Mouse (Mus musculus): ENCODE data around the gene Tsga10ip.

Tsga10ip gene

DNA sequence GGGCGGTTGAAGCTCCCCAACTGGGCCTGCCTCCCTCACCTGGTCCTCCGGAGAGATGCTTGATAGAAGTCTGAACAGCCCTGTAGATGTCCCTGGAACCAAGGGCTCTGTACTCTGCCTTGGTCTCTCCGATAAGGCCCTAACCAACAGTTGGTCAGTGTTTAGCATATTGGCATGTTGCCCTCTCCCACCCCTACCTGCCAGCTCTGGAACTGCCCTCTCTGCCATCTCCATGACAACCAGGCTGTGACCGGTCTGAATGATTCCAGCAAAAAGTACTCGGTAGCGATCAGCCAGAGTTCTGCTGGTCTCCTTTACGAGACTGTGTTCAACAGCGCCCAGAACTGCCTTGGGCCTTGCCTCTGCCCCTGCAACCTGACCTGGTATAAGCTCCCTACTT, at the start of gene Tsga10ip:
Tsga10ip (minus strand) TSS at position 234 of the 400 bp plus-strand sequence.
- no peak for DNase-seq (ENCODE audit: low spot score)

DNA sequence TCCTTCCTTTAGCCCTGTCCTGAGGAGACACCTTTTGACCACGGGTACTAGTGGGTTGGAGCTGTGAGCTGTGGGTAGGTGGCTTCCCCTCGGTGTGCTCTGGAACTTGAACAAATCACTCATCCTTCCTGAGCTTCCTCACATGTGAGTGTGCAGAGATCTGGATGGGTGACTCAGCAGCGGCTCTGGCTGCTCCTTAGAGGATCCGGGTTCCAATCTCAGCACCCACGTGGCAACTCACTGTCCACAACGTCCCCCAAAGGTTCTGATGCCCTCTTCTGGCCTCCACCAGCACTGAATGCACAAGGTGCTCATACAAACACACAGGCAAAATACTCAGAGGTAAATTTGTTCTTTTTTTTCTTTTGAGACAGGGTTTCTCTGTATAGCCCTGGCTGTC, 49.4 kb upstream of the Tsga10ip start:
- DNase-seq (ENCODE audit: low spot score): no peak

DNA sequence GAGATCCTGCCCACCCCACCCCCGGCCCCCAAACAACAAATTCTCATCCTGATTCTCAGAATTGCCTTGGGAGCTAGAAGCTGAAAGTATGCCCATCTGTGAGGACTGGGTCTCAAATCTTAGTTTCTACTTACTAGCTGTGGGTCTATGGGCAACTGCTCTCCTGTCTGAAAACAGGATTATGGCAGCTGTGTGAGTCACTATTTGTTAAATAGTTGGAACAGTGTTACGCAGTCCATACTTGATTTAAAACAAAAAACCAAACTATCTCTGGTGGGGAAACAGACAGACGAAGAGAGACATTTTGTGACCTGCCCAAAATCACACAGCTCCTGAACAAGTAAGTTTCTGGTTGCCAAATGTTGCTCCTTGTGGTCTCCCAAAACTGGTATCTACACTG, 47.3 kb upstream of the Tsga10ip start:
- DNase-seq (ENCODE audit: low spot score): no peak

DNA sequence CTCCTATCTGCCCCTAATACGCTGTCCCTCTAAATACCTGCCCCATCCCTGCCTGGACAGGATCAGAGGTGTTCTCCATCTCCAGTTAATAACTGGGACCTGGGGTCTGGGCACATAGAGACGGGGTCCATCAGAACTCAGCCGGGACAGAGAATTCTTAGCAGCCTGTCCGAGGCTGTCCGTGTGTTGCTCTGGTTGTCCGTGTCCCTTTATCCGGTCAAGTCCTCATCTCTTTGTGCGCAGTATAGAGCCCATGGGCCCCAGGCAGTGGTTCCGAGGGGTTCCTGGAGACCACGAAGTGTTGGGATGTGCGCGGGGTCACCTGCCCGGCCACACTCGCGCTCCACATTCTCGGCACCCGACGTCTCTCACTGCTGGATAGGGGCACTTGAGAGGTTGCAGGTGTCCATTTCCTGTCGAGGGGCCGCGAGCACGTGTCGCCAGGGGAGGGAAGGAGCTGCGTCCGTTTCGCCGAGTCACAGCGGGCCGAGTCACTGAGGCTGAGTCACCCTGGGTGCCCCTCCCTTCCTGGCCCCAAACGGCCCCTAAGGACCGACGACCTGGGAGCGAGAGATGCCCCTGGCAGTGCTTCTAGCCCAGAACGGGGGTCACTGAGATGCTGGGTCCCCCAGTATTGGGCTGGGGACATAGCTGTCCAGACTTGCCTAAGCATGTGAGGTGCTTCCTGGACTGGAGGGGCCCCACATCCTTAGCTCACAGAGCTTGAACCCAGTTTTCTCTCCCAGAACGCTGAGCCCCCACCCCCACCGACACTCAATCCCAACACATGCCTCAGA, 46.2 kb upstream of the Tsga10ip start:
- DNase-seq (ENCODE audit: low spot score): no peak

DNA sequence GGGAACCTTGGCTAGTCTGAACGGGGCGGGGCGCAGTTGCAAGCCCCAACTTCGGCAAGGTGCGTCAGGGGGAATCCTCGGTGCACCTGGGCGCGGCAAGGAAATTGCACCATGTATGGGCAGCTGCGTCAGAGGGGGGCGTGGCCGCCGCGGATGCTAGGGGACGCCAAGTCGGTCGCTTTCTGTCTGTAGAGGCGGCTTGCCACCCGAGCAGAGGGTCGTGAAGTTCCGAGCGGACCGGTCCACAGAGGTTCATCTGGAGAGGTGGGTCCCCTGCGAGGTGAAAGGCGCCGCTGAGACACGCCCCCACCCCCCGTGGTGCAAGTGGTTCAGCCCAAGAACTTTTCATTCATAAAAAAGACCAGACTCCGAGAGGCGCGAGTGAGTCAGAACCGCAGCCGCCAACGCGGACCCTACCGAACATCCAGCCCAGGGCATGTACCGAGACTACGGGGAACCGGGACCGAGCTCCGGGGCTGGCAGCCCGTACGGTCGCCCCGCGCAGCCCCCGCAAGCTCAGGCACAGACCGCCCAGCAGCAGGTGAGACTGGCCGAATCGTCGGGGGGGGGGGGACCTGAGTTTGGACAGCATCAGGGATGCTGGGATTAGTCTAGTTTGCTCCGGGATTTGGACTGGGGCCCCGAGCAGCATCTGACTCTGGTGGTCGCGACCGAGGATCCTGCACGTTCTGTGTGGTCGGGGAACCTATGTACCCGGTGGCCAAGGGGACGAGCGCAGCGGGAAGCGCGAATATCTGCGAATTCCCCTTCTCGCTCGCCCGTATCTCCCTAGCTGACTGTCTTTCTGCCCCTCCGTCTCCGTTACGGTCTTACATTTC, 45.4 kb upstream of the Tsga10ip start, which contains the start of gene Fosl1:
Fosl1 (plus strand) TSS at position 33 of the 839 bp plus-strand sequence.
- peak; percentile 68 for DNase-seq (ENCODE audit: low spot score)

DNA sequence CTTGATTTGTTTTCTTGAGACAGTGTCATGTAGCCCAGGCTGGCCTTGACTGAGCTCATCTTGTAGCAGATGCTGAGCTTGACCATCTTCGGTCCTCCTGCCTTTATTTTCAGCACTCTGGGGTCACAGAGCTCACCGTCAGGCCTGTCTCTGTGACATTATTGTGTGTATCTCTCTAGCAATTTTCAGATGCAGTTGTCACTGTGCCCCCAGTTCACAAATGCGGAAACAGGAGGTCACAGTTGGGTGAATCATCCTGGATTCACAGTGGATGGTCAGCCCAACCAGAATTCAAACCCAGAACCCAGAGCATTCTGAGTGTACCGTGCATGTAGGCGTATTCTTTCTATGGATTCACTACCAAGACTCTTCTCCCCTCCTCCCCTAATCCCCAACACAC, 43.4 kb upstream of the Tsga10ip start:
- no peak for DNase-seq (ENCODE audit: low spot score)

DNA sequence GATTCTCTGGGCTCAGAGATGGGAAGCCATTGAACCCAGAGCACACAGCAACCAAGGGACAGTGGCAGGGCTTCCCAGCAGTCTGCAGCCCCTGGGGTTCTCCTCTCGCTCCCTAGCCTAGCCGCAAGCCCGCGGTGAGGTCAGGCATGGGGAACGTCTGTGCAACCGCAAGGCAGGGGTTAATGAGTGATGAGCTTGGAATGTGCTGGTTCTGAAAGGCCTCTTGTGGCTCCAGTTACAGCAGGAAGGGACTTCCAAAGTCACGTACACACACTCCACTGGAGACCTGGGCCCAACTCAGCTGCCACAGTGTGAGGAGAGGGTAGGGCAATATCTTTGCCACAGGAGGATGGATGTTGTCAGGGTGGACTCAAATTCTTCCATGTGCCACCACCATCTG, 42.6 kb upstream of the Tsga10ip start:
- DNase-seq (ENCODE audit: low spot score): no peak

DNA sequence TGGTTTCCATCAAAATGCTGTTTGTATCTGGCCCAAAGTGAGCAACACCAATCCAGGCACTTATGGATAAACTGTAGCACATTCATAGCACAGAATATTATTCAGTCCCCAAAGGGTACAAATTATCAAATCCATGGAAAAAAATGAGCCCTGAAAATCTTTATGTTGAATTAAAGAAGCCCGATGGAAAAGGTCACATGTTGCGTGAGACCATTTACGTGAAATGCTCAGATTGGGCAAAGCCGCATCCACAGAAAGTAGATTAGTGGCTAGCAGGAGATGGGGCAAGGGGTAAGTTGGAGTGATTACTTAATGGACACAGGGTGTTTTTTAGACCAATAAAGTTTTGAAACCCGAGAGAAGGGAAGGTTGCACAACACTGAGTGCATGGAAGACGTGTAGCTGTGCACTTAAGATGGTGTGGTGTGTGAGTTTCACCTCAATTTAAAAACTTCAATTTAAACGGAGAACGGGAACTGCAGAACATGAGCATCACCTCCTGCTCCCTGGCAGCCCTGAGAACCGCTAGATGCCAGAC, 42.1 kb upstream of the Tsga10ip start:
- no peak for DNase-seq (ENCODE audit: low spot score)

DNA sequence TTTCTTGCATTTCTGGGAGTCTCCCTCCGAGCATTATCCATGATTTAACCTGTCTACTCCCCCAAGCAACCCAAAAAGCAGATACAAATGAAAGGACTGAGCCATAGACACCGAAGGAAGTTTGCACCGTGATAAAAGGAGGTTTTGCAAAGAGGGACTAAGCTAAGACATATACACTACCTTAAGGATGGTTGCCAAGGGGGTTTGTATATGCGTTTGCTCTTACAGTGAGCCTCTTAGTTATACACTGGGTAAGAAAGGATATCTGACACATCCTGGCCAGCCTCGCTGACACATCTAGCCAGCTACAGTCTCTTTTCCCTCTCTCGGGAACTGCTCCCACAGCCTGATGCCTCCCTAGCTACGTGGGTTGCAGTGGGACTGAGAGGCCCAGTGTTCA, 31.6 kb upstream of the Tsga10ip start:
- DNase-seq (ENCODE audit: low spot score): no peak

DNA sequence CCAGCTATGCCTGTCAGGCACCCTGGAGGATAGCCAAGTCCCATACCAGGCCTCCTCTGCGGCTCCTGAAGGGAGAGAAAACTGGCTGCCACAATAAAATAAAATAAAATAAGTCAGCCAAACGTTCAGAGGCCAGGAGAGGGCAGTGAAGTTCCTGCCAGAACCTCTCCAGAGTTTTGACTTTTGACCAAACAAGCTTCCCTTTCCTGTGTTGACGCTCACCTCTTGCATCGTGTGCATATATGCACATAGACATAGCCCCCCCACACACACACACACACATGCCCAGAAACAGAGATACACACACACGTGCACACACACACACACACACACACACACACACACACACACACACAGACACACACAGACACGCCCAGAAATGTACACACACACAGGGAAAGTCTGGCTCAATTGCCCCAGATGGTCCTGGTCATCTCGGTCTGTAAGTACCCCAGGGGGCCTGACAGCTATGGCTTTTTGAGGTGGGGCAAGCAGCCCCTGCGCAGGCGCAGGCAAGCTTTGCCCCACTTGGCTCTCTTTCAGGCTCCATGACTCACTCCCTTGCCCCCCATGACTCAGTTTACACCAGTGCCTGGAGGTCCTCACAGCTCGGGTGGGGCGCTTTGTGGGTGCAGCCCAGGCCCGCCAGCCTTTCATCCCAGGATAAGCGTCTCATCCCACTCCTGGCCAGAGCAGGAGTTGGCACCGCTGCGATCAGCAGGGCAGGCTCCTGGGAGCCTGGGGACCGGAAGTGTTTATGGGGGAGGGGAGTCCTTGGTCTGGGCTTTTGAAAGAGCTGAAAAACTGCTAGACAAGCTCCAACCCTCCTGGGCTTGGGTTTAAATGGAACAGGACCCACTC, 30.9 kb upstream of the Tsga10ip start:
- DNase-seq (ENCODE audit: low spot score): peak; percentile 70

DNA sequence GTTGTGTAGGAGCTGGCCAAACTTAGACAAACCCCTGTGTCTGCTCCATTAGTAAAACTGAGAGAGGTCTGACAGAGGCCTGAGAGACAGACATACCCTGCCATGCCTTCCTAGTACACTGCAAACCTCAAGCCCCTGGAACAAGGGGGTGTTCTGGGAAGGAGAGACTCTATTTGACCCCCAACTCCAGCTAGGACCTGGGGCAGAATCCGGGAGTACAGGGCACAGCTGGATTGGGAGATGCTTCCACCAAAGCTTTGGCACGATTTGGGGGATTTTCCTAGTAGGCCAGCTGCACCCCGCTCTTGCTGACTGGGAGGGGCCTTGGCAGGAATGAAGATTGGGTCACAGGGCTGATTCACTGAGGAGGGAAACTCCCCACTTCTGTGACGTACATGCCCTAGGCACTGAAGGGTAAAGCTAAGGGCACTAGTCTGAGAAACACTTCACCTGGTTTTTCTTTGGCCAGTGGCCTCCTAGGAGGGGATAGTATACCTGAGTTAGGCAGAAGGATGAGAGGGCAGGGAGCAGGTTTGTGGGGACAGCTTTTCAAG, 29.7 kb upstream of the Tsga10ip start:
- DNase-seq (ENCODE audit: low spot score): peak; percentile 60

DNA sequence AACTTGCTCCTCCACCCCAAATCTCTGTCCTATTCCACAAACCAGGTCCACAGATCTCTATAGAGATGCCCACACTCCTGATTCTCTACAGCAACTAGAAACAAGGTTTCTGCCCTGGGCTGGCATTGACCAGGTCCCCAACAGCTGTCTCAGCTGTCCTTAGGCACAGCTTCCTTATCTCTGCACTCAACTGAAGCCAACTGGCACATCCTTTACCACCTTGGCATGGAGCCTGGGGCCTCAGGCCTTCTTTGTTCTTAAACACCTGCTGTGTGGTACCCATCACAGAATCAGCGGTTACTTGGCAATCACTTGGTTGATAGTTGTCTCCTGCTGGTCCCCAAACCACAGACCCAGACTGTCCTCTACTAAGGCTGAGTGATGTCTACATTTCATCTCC, 28.1 kb upstream of the Tsga10ip start:
- no peak for DNase-seq (ENCODE audit: low spot score)

DNA sequence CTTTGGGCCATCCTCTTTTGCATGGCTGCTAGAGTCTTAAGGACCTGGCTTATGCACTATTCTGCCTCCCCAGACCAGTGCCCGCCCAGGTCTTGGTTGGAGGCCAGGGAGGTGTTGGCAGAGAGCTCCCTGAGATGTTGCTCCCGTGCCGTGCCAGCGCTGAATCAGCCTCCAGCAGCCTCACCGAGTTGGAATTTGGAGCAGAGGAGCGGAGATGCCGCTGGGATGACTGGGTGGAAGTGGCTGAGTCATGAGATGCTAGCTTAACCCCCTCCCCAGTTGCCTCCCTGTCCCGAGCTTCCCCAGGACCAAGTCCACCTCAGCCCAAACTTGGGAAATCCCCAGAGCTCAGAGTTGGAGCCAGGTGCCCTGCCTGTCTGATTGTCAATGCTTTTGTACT, 27.5 kb upstream of the Tsga10ip start:
- no peak for DNase-seq (ENCODE audit: low spot score)

DNA sequence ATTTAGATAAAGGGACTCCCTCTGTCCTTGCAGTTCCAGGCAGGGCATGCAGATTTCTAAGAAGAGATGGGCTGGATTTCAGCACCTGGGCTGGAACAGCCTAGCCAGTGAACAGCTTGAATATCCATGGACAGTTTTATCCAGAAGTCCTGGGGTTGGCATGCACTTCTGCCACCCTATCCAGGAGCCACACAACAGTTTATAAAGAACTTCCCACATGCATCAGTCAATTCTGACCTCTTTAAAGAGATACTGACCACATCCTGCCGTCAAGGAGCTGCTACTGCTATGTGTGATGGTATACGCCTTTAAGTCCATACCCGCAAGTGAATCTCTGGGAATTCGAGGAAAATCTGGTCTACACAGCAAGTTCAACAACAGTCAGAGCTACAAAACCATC, 26.9 kb upstream of the Tsga10ip start:
- no peak for DNase-seq (ENCODE audit: low spot score)

DNA sequence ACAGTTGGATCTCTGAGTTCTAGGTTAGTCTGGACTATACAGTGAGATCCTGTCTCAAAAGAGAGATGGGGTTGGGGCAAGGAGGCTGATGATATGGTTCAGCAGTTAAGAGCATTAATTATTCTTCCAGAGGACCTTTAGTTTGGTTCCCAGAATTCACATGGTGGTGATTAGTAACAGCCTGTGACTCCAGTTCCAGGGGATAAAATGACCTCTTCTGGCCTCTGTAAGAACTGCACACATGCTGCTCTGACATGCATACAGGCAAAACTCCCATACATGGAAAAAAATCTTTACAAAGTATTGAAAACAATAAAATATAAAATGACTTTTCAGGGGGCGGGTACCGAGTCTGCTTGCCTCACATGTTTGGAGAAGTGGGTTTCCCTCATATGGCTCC, 25.8 kb upstream of the Tsga10ip start:
- DNase-seq (ENCODE audit: low spot score): peak; percentile 67

DNA sequence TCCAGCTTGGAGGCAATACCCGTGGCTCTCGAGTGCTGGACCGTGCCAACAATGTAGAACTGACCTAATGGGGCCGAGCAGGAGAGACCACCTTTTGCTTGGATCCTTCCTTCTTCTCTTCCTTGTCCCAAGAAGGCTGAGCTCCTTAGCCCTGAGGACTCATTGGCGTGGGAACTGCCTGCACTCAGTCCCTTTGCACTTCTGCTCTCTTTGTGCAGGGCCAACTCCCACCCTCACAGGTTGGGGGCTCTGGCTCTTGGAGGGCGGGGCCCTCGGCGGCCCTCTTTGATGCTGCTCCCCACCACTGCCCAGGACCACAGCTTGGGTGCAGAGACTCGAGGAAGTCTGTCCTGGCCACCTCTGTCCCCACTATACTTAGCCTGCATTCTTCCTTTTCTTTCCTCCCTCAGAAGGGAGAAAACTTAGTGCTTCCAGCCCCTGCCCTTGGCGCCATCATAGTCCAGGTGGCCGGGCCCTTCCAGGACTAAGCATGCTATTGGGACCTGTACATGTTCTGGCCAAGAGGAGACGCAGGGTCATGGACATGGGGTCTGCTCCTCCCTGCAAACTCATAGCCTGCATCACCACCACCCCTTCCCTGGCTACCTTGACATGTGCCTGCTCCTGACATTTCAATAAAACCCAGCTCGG, 24.4 kb upstream of the Tsga10ip start:
- no peak for DNase-seq (ENCODE audit: low spot score)

DNA sequence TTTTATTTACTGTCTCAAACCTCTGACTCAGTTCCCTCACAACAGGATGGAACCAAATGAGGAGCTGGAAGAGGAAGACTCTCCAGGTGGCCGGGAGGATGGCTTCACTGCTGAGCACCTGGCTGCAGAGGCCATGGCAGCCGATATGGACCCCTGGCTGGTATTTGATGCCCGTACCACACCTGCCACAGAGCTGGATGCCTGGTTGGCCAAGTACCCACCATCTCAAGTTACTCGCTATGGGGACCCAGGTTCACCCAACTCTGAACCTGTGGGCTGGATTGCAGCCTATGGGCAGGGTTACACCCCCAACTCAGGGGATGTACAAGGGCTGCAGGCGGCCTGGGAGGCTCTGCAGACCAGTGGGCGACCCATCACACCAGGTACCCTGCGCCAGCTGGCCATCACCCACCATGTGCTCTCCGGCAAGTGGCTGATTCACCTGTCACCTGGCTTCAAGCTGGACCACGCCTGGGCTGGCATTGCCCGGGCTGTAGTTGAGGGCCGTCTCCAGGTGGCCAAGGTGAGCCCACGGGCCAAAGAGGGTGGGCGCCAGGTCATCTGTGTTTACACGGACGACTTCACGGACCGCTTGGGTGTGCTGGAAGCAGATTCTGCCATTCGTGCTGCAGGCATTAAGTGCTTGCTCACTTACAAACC, 23.7 kb upstream of the Tsga10ip start:
- no peak for DNase-seq (ENCODE audit: low spot score)

DNA sequence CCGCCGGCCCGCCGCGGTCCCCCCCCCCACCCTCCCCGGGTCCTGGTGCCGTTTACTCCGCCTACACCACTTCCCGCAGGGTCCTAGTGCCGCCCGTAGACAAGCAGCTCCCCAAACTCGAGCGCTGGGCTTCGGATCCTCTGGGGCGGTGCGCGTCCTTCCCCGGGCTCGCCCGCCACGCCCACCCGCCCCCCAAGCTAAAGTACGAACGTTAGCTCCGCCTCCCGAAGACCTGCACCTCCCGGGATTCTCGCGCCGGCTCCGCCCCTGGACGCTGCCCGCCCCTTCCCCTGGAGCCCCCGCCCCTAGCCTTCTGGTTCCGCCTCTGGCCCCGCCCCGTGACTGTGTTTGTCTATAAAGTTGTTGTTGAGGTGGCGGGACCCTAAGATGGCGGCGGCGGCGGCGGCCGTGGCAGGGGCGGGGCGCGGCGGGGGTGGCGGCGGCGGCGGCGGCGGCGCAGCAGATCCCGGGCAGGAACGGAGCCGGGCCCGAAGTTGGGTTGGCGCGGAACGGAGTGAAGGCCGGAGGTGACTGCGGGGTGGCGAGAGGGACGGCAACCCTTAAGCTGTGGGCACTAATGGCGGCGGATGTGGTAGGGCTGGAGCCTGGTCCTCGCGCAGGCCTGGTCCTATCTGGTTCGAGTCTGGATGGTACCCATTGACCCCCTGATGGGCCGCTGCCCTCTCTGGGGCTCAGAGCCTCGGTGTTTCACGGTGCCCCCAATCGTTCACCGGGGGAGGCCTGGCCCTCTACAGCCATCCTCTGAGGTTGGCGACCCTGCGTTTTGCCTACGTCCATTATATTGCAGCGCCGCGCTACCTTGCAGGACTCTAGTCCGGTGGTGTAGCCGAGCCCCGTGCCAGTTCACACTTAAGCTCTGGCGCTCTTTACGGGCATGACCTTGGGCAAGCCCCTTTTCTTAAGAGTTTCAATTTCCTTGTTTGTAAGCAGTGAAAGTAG, 22.7 kb upstream of the Tsga10ip start, which contains the start of the genes Drap1 and AI837181:
Drap1 (minus strand) TSS at position 198 of the 960 bp plus-strand sequence.
AI837181 (plus strand) TSS at position 363 of the 960 bp plus-strand sequence.
- peak; percentile 90 for DNase-seq (ENCODE audit: low spot score)

DNA sequence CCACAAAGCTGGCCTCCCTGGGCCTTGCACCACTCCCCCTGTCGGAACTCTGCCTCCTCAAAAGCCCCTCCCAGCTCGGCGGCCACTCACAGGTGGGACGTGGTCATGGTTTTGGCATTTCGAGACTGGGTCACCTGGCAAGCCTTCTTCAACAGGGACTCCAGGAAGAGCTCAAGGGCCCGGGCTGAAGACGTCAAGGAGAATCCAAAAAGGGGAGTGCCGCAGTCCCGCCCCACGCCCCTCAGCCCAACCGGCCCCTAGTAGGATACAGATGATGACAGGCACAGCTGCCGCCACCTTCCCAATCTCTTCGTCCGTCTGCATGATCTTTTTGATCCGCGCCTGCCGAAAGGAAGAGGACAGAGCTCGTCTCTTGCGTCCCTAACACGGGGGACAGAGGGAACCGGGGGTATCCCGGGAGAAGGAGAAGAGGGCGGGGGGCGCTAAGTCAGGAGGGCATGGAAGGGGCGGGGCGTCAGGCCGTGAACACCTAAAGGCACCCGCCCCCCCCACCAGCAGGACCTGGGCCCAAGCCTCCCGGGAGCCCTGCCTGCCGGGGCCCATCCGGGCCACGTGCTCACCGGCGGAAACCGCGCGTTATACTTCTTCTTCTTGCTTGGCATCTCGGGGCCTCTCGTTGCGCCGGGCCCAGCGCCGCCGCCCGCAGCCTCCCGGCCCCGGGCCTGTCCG, 21.9 kb upstream of the Tsga10ip start:
- peak; percentile 91 for DNase-seq (ENCODE audit: low spot score)
